Mouse (Mus musculus) kidney, postnatal 0 days (tissue): ENCODE measurements around the gene Rpl7l1. TPM values are rescaled to one million over a fixed set of nuclear protein-coding genes. Genes with fewer than 3 reads are reported as not detected.

Source experiments
- ATAC-seq: fragments of 200-750 bp; cut with Nextera tagmentation; replicated peaks from 2 replicates; pipeline ENCODE4 v1.8.0; 2017; ENCODE audit warnings: low read depth, moderate number of reproducible peaks, moderate TSS enrichment, moderate library complexity; ENCODE audit not compliant: low FRiP score
- DNase-seq: peaks from one replicate; pipeline ENCODE4 v3.0.0-alpha.2; 2016; ENCODE audit warnings: low spot score
- H3K27ac ChIP-seq: fragments of 300-500 bp; sonication (generic); 2 replicates; pipeline ENCODE4 v1.5.1; 2014; ENCODE audit warnings: mild to moderate bottlenecking
- H3K27me3 ChIP-seq: fragments of 300-500 bp; sonication (generic); 2 replicates; pipeline ENCODE4 v1.6.1; 2014; ENCODE audit warnings: low read length, mixed read lengths; ENCODE audit not compliant: insufficient read depth
- H3K36me3 ChIP-seq: fragments of 300-500 bp; sonication (generic); 2 replicates; pipeline ENCODE4 v1.6.1; 2014; ENCODE audit warnings: low read length, mixed read lengths; ENCODE audit not compliant: insufficient read depth
- H3K4me1 ChIP-seq: fragments of 300-500 bp; sonication (generic); replicated peaks from 2 replicates; pipeline ENCODE4 v1.6.1; 2014; ENCODE audit warnings: antibody characterized with exemption, low read length, mixed read lengths; ENCODE audit not compliant: insufficient read depth
- H3K4me2 ChIP-seq: fragments of 300-500 bp; sonication (generic); 2 replicates; pipeline ENCODE4 v1.6.1; 2014; ENCODE audit warnings: mild to moderate bottlenecking, low read length, moderate library complexity, mixed read lengths
- H3K4me3 ChIP-seq: fragments of 300-500 bp; sonication (generic); replicated peaks from 2 replicates; pipeline ENCODE4 v1.5.1; 2014; ENCODE audit warnings: low read depth, low read length
- H3K9ac ChIP-seq: fragments of 300-500 bp; sonication (generic); 2 replicates; pipeline ENCODE4 v1.6.1; 2014; ENCODE audit warnings: low read depth, low read length
- H3K9me3 ChIP-seq: fragments of 300-500 bp; sonication (generic); replicated peaks from 2 replicates; pipeline ENCODE4 v1.6.1; 2016; ENCODE audit warnings: low read length, inconsistent platforms, mixed read lengths
- CTCF ChIP-seq: IDR thresholded peaks from 2 replicates; pipeline ENCODE4 v1.5.1; 2016; ENCODE audit warnings: antibody characterized with exemption, low read depth, mild to moderate bottlenecking, moderate library complexity
- WGBS: fragments of 180-500 bp; shearing (Covaris S2); extraction: QIAGEN DNeasy Blood & Tissue Kit; methylation state at CpG from one replicate; pipeline ENCODE4 v1.1.7; 2014; 5-methylcytosine and 5-hydroxymethylcytosine counted together
- polyA plus RNA-seq: library from polyadenylated mRNA; unstranded; fragments of >200 nt; fragmentation: Nextera tagmentation; extraction: Ambion mirVana; gene quantifications from 2 replicates; pipeline ENCODE4 v1.2.1, GENCODE M21; 2015

Gene Rpl7l1
- polyA plus RNA-seq, 1 experiment from 2014 or later = 138 TPM

DNA sequence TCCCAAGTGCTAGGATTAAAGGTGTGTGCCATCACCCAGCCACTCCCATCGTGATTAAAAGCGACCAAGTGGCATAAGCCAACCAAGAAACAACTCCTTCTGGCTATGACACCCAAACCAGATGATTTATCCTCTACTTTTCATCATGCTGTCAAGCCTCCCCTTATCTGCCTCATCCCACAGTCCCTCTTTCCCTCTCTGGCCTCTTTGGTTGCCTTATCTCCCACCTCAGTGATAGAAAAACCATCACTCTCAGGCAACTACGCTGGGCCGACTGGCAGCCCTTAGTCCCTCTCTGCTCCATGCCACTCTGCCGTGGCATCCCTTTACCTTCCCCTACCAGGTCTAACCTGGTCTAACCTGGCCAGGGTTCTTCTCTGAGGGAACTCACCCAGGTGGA lies 4.5 kb upstream of the Rpl7l1 start:
- TF ChIP-seq CTCF = no peak
- H3K27me3 ChIP-seq = no peaks in the 10 kb centered on the region
- H3K4me1 ChIP-seq = no peaks in the 10 kb centered on the region
- no peak for ATAC-seq
- no peaks in the 10 kb centered on the region for H3K36me3 ChIP-seq
- no peak overlapping the region for H3K27ac ChIP-seq
- WGBS = 90% methylated on average over 5 of the region's 5 CpGs
- no peak overlapping the region for H3K9ac ChIP-seq
- no peak overlapping the region for H3K4me2 ChIP-seq
- H3K9me3 ChIP-seq = no peaks in the 10 kb centered on the region
- no peak for DNase-seq
- no peak overlapping the region for H3K4me3 ChIP-seq

DNA sequence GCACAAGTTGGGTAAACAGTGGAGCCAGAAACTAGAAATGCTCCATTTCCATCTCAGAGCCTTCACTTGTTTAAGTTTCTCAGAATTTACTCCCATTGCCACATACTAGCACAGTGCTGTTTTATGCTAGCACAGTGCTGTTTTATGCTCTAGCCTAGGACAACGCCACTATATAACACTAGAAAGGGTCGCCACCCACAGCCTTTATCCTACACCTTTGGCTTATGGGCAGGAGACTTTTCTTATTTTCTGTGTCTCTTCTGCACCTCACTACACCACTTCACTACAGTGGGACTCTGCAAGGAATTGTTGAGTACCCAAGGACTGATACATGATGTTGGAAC lies 722 bp upstream of the Rpl7l1 start:
- TF ChIP-seq CTCF = no peak
- Histone ChIP-seq H3K27me3 (no peaks in the 10 kb centered on the region), H3K4me1 (0 out of 2 replicates have a peak, but pooled peaks cover 3% of the 10 kb centered on the region), H3K4me2 (peak overlapping the region; percentile 66), H3K9ac (peak overlapping the region; percentile 61; the same call in 1 of the 2 replicates), H3K36me3 (peaks cover 18% of the 10 kb centered on the region), H3K27ac (peak overlapping the region; percentile 82), H3K9me3 (no peaks in the 10 kb centered on the region), H3K4me3 (peak overlapping the region; percentile 62)
- no peak for DNase-seq
- 81% methylated on average over 2 of the region's 2 CpGs for WGBS
- no peak for ATAC-seq

DNA sequence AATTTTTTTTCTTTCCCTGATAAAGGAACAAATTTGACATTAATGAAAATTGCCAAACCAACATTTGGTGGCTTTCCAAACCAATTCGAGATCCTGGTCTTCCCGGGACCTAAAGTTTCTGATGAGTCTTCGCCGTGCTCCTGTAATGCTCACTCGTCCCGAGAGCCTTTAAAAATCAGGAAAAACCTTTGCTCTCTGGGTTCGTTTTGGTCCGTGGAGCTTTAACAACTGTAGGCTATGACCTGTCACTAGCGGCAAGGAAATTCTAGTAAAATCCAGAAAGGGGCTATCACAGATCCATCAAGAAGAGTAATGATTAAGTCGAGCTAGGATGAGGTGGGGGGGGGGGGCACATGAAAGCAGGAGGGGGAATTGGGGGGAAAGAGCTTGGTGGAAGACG lies 596 bp downstream of the Rpl7l1 start:
- Histone ChIP-seq H3K4me2 (peak overlapping the region; percentile 66), H3K36me3 (peaks cover 29% of the 10 kb centered on the region), H3K4me1 (0 out of 2 replicates have a peak, but pooled peaks cover 3% of the 10 kb centered on the region), H3K27ac (peak overlapping the region; percentile 82), H3K9me3 (no peaks in the 10 kb centered on the region), H3K9ac (peak overlapping the region; percentile 75), H3K27me3 (no peaks in the 10 kb centered on the region), H3K4me3 (peak overlapping the region; percentile 62)
- peak; percentile 28 for DNase-seq
- under 1% methylated on average over 11 of the region's 11 CpGs for WGBS
- peak; percentile 64 for ATAC-seq
- TF ChIP-seq CTCF = no peak

DNA sequence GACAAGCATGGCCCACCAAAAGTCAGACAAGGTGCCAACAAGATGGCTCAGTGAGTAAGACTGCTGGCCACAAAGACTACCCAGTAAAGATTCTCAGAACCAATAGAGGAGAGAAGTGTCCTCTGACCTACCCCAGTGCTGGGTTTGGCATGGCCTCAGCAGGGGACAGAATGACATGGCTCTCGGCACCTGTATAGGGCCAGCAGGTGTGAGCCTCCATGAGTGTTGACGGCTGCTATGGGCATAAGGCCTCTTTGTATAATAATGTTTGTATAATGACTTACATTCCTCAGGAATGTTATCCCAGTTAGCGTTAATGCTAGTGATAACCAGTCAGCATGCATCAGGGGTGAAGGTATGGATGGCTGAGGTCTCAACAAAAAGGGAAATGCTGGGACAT lies 6.4 kb downstream of the Rpl7l1 start:
- H3K9ac ChIP-seq = no peak overlapping the region
- H3K4me1 ChIP-seq = 0 out of 2 replicates have a peak, but pooled peaks cover 2% of the 10 kb centered on the region
- TF ChIP-seq CTCF = no peak
- no peak overlapping the region for H3K27ac ChIP-seq
- WGBS = 77% methylated on average over 3 of the region's 3 CpGs
- H3K4me2 ChIP-seq = no peak overlapping the region
- H3K4me3 ChIP-seq = no peak overlapping the region
- no peaks in the 10 kb centered on the region for H3K9me3 ChIP-seq
- no peak for DNase-seq
- H3K36me3 ChIP-seq = peaks cover 46% of the 10 kb centered on the region
- ATAC-seq = no peak
- no peaks in the 10 kb centered on the region for H3K27me3 ChIP-seq

DNA sequence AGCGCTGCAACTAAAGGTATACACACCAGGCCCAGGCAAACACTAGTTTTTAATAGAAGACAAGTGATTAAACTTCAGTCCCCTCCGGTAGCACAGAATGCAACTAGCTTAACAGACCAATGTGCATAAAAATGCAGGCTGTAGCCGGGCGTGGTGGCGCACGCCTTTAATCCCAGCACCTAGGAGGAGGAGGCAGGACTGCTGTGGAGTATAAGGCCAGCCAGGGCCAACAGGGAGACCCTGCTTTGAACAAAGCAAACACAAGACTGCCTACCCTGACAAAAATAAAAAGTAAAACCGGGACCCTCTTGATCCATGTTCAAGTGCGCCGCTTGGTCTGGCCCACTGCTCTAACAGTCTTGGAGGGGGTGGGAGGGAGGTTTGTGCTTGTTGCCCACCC lies 7.4 kb downstream of the Rpl7l1 start:
- H3K9ac ChIP-seq = no peak overlapping the region

DNA sequence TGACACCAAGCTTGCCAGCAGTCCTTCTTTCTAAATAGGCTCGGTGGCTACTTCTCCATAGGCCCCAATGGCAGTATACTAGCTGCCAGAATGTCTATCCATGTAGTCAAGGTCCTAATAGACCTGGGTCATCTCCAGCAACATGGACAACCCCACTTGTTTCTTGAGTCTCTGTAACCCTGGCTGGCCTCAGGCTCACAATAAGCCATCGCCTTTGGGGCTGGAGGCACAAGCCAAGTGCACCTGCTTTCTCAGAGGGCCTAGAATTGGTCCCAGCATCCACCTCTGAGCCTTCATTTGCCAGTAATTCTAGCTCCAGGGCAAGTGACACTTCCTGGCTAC lies 8.4 kb downstream of the Rpl7l1 start:
- H3K27ac ChIP-seq = no peak overlapping the region
- no peak overlapping the region for H3K4me3 ChIP-seq
- WGBS = 39% methylated on average over 2 of the region's 2 CpGs
- no peaks in the 10 kb centered on the region for H3K9me3 ChIP-seq
- no peak for TF ChIP-seq CTCF
- no peaks in the 10 kb centered on the region for H3K27me3 ChIP-seq
- ATAC-seq = no peak
- H3K4me2 ChIP-seq = peak overlapping the region; percentile 90; the same call in 1 of the 2 replicates
- no peak for DNase-seq
- peaks cover 36% of the 10 kb centered on the region for H3K36me3 ChIP-seq
- H3K4me1 ChIP-seq = no peaks in the 10 kb centered on the region
- H3K9ac ChIP-seq = no peak overlapping the region

More for the DNA sequence above, 7.4 kb downstream of the Rpl7l1 start:
- H3K27me3 ChIP-seq = no peaks in the 10 kb centered on the region
- H3K36me3 ChIP-seq = peaks cover 43% of the 10 kb centered on the region
- 93% methylated on average over 9 of the region's 9 CpGs for WGBS
- DNase-seq (no peak), ATAC-seq (no peak)
- no peaks in the 10 kb centered on the region for H3K4me1 ChIP-seq
- H3K4me3 ChIP-seq = no peak overlapping the region
- H3K27ac ChIP-seq = no peak overlapping the region
- no peak overlapping the region for H3K4me2 ChIP-seq
- H3K9me3 ChIP-seq = no peaks in the 10 kb centered on the region
- no peak for TF ChIP-seq CTCF
